Mouse (Mus musculus) intestine, postnatal 0 days (tissue): ENCODE measurements around the gene Ift52. TPM values are rescaled to one million over a fixed set of nuclear protein-coding genes. Genes with fewer than 3 reads are reported as not detected.

Experiments
- ATAC-seq: fragments of 200-750 bp; cut with Nextera tagmentation; 2 replicates; pipeline ENCODE4 v1.8.0; 2017; ENCODE audit warnings: mild to moderate bottlenecking, moderate TSS enrichment, moderate library complexity
- H3K27ac ChIP-seq: fragments of 300-500 bp; sonication (generic); 2 replicates; pipeline ENCODE4 v1.5.1; 2014; ENCODE audit warnings: mild to moderate bottlenecking, low read depth, low read length, moderate library complexity
- H3K27me3 ChIP-seq: fragments of 300-500 bp; sonication (generic); replicated peaks from 2 replicates; pipeline ENCODE4 v1.6.1; 2014; ENCODE audit warnings: low read length, mixed read lengths; ENCODE audit not compliant: control insufficient read depth, insufficient read depth
- H3K36me3 ChIP-seq: fragments of 300-500 bp; sonication (generic); 2 replicates; pipeline ENCODE4 v1.6.1; 2014; ENCODE audit warnings: mild to moderate bottlenecking, moderate library complexity; ENCODE audit not compliant: control insufficient read depth, insufficient read depth
- H3K4me1 ChIP-seq: fragments of 300-500 bp; sonication (generic); replicated peaks from 2 replicates; pipeline ENCODE4 v1.6.1; 2014; ENCODE audit warnings: antibody characterized with exemption, low read length, mixed read lengths; ENCODE audit not compliant: control insufficient read depth, insufficient read depth
- H3K4me2 ChIP-seq: fragments of 300-500 bp; sonication (generic); replicated peaks from 2 replicates; pipeline ENCODE4 v1.6.1; 2014; ENCODE audit warnings: low read depth, mild to moderate bottlenecking, moderate library complexity
- H3K4me3 ChIP-seq: fragments of 300-500 bp; sonication (generic); 2 replicates; pipeline ENCODE4 v1.5.1; 2014; ENCODE audit warnings: low read depth, low read length
- H3K9ac ChIP-seq: fragments of 300-500 bp; sonication (generic); 2 replicates; pipeline ENCODE4 v1.6.1; 2014; ENCODE audit warnings: mild to moderate bottlenecking, low read depth, low read length
- H3K9me3 ChIP-seq: fragments of 300-500 bp; sonication (generic); 2 replicates; pipeline ENCODE4 v1.6.1; 2016; ENCODE audit warnings: mixed run types; ENCODE audit not compliant: control insufficient read depth
- CTCF ChIP-seq: sonication (generic); IDR thresholded peaks from 2 replicates; pipeline ENCODE4 v1.5.1; 2016; ENCODE audit warnings: low read depth, mild to moderate bottlenecking, control low read depth, antibody characterized with exemption, moderate library complexity
- WGBS: fragments of 180-500 bp; shearing (Covaris S2); extraction: QIAGEN DNeasy Blood & Tissue Kit; methylation state at CpG from one replicate; pipeline ENCODE4 v1.1.7; 2014; 5-methylcytosine and 5-hydroxymethylcytosine counted together
- polyA plus RNA-seq: library from polyadenylated mRNA; unstranded; fragments of >200 nt; fragmentation: Nextera tagmentation; extraction: Ambion mirVana; gene quantifications from 2 replicates; pipeline ENCODE4 v1.2.1, GENCODE M21; 2015

Gene Ift52
- 30.0 and 36.4 TPM in 2 replicates for polyA plus RNA-seq

DNA sequence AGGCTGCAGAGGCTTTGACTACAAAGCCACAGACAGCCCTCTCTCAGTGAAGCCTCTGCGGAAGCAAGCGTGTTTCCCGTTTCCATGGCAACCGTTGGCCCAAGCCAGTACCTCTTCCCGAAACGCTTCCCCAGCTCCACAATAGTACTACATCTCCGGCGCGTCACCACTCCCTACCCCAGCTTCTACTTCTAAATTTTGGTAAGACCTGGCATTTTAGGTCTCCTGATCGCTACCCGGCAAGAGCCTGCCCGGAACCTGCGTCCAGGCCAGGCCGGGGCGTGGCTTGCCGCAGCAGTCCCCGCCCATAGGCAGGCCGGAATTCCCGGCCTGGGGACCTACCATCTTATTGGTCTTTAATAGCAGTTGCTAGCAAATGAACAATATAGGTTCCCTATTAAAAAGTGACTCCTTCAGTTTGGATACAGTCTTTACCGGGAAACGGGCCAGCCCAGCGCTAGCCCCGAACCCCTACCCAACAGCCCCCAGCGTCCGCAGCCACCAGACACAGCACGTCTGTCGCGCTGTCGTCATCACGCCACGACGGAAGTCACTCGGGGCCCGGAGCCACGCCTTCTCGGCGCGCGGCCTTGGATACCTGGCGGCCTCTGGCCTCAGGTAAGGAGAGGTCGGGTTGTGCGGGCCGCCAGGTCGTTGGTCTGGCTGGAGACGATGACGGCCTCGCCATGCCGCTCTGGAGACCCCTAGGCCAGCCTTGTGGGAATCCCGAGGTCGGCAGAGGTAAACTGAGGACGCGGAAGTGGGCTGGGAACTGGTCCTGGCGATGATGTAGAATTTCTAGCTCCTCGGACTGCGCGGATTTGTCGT lies at the start of gene Ift52:
Ift52 (plus strand) TSS at position 439 of the 828 bp plus-strand sequence.
- peak within 1 kb of the TSS; percentile 71 for H3K9ac ChIP-seq
- no peaks in the 10 kb centered on the region for H3K9me3 ChIP-seq
- H3K36me3 ChIP-seq: no peaks in the 10 kb centered on the region; the same call in 1 of the 2 replicates
- H3K4me3 ChIP-seq: peak within 1 kb of the TSS; percentile 93
- no peaks in the 10 kb centered on the region for H3K27me3 ChIP-seq
- peak within 1 kb of the TSS; percentile 71 for H3K4me2 ChIP-seq
- WGBS: under 1% methylated on average over 57 of the region's 57 CpGs
- peak; percentile 96 for ATAC-seq
- no peaks in the 10 kb centered on the region for H3K4me1 ChIP-seq
- no peak for TF ChIP-seq CTCF
- H3K27ac ChIP-seq: peak within 1 kb of the TSS; percentile 74

DNA sequence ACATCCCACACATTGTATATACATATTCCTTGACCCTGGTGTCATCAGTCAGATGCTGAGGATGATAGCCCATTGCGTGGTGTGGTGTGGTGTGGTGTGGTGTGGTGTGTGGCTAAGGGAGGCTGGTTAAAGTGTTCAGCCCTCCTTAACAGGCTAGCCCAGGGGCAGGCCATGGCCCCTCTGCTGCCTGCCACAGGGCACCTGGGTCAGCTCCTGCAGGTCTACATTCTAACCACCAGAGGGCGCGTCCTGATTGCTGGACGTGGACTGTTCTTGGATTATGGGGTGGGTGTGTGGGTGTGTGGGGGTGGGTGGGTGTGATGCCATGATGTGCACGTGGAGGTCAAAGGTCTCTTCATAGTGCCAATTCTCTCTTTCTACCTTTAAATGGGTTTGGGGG lies 48.8 kb upstream of the Ift52 start:
- Histone ChIP-seq H3K36me3 (no peaks in the 10 kb centered on the region), H3K4me3 (no peak overlapping the region), H3K9ac (no peak overlapping the region), H3K27ac (no peak overlapping the region), H3K4me2 (no peak overlapping the region), H3K4me1 (0 out of 2 replicates have a peak, but pooled peaks cover under 1% of the 10 kb centered on the region), H3K27me3 (no peaks in the 10 kb centered on the region), H3K9me3 (no peaks in the 10 kb centered on the region)
- WGBS: 10% methylated on average over 5 of the region's 5 CpGs
- ATAC-seq: peak; percentile 28; the same call in 1 of the 2 replicates
- TF ChIP-seq CTCF: peak; percentile 88

DNA sequence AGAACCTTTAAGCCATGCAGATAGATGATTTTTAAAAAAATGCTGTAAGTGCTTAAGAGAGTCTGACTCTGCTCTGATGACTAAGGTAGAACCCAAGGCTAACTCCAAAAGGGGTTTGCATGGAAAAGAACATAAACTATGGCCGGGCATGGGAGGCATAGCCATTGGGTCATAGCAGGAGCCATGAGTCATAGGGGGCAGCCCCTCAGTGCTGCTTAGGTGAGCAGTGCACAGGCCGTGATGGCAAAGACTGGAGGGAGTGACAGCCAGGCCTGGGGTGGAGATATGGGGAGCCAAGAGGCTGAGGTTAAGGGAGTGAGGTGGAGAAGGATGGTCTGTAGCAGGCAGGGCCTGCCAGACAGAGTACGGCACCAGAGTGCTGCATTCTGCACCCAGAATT lies 48.1 kb upstream of the Ift52 start:
- H3K4me1 ChIP-seq: 0 out of 2 replicates have a peak, but pooled peaks cover 7% of the 10 kb centered on the region
- no peak overlapping the region for H3K4me3 ChIP-seq
- no peak overlapping the region for H3K4me2 ChIP-seq
- ATAC-seq: no peak
- 84% methylated on average over 3 of the region's 3 CpGs for WGBS
- H3K9me3 ChIP-seq: no peaks in the 10 kb centered on the region
- H3K27ac ChIP-seq: no peak overlapping the region
- TF ChIP-seq CTCF: no peak
- H3K27me3 ChIP-seq: no peaks in the 10 kb centered on the region
- H3K9ac ChIP-seq: no peak overlapping the region
- no peaks in the 10 kb centered on the region for H3K36me3 ChIP-seq

DNA sequence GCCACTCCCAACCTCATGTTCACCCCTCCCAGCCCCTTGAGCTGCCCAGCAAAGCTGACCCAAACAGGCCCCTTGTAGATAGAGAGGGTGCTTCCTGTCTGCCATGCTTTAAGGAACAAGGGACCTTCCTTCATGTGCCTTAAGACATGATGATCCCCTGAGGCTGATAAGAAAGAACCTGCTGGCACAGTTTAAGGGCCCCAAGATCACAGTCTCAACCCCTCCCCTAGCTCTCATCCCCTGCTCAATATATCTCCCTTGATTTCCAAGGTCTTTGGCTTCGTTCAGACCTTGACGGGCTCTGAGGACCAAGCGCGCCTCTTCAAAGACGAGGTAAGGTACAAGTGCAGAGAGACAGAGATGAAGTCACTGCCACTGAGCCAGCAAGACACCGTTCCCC lies 46.3 kb upstream of the Ift52 start:
- Histone ChIP-seq H3K4me1 (0 out of 2 replicates have a peak, but pooled peaks cover 7% of the 10 kb centered on the region), H3K27me3 (no peaks in the 10 kb centered on the region), H3K9ac (no peak overlapping the region), H3K4me3 (no peak overlapping the region), H3K9me3 (no peaks in the 10 kb centered on the region), H3K27ac (no peak overlapping the region), H3K36me3 (no peaks in the 10 kb centered on the region), H3K4me2 (no peak overlapping the region)
- WGBS: 74% methylated on average over 6 of the region's 6 CpGs
- no peak for TF ChIP-seq CTCF
- no peak for ATAC-seq

DNA sequence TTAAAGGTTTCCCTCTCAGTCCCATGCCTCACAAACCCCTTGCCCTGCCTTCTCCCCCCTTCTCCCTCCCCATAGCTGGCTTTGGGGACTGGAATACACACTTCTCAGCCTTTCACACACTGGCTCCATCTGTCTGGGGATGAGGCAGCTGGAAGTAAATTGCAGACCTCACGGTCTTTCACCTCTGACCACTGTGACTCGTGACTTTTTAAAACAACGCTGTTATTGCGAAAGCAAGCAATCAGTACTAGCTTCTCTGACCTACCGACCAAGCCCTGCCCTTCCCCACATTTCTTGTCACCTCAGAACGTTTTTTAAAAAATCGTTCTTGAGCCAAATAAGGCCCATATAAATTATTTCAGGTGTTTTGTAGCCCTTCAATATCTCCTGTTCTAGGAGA lies 44.4 kb upstream of the Ift52 start:
- no peaks in the 10 kb centered on the region for H3K9me3 ChIP-seq
- no peaks in the 10 kb centered on the region for H3K36me3 ChIP-seq
- H3K27ac ChIP-seq: 0 out of 2 replicates have a peak overlapping the region, but pooled peaks have one; percentile 5
- H3K4me1 ChIP-seq: 0 out of 2 replicates have a peak, but pooled peaks cover 7% of the 10 kb centered on the region
- ATAC-seq: peak; percentile 66
- H3K27me3 ChIP-seq: no peaks in the 10 kb centered on the region
- H3K9ac ChIP-seq: no peak overlapping the region
- H3K4me2 ChIP-seq: no peak overlapping the region
- TF ChIP-seq CTCF: 0 out of 2 replicates have a peak, but pooled peaks have one; percentile 11
- H3K4me3 ChIP-seq: no peak overlapping the region
- WGBS: 20% methylated on average over 7 of the region's 7 CpGs

DNA sequence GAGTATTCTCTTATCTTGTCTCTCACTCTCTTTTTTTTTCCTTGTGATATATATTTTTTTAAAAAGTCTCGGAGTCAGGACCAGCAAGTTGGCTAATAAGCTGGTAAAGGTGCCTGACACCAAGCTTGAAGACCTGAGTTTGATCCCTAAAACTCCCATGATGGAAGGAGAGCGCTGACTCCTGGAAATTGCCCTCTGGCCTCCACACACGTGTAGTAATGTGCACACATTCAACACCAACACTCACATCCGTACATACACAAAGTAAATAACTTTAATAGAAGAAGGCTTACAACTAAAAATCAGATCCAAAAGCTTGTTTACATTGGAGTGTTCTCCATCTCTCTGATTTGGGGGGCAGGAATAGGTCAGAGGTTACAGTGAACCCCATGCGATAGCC lies 43.9 kb upstream of the Ift52 start:
- H3K9me3 ChIP-seq: no peaks in the 10 kb centered on the region
- ATAC-seq: no peak
- WGBS: 49% methylated on average over 5 of the region's 5 CpGs
- 0 out of 2 replicates have a peak overlapping the region, but pooled peaks have one; percentile 1 for H3K4me2 ChIP-seq
- H3K27me3 ChIP-seq: no peaks in the 10 kb centered on the region
- 0 out of 2 replicates have a peak, but pooled peaks cover 7% of the 10 kb centered on the region for H3K4me1 ChIP-seq
- no peaks in the 10 kb centered on the region for H3K36me3 ChIP-seq
- H3K9ac ChIP-seq: no peak overlapping the region
- H3K4me3 ChIP-seq: no peak overlapping the region
- H3K27ac ChIP-seq: 0 out of 2 replicates have a peak overlapping the region, but pooled peaks have one; percentile 5
- TF ChIP-seq CTCF: no peak
